Mouse (Mus musculus): ENCODE data around the gene Snx33.
"Not testable (repeated sequence)": the region's sequence is repeated elsewhere in the genome, so short reads cannot be mapped to it uniquely, and the experiment has no call there.

Gene Snx33

DNA sequence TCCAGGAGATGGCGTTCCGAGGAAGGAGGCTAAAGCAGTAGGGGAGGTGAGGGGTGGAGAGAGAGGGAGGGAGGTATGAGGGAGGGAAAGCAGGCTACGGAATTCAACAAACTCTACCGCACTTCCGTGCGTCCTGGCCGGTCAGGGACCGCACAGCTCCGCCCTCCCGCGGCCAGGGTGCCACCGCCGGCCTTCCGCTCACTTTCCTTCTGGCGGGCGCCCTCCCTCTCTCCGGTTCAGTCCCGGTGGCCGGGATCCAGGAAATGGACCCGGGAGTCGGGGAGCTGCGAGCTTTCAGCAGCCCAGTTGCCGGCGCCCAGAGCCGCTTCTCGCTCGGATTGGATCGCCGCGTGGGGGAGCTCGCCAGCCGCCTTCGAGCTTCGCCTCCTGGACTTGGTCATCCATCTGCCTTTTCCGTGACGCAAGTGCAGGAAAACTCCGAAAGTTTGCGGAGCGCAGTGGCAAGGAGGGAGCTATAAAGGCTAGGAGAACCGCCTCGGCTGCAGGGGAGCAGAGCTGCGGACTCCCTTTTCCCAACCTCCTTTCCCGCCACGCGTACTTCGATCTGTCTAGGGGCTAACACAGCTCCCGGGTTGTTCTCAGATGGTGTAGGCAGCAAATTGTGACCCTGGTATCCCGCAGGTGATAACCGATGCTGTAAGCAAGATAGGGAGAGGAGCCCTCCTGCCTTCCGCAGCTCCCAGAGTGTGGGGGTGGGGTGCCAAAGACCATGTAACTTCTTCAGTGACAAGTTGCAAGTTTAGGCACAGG, at the start of gene Snx33:
Gene Snx33, minus strand, starts transcription at position 331 of the 771 bp plus-strand sequence.
- peak; percentile 93 to 96 for DNase-seq (ENCODE audit: low spot score in 2 of 2)

DNA sequence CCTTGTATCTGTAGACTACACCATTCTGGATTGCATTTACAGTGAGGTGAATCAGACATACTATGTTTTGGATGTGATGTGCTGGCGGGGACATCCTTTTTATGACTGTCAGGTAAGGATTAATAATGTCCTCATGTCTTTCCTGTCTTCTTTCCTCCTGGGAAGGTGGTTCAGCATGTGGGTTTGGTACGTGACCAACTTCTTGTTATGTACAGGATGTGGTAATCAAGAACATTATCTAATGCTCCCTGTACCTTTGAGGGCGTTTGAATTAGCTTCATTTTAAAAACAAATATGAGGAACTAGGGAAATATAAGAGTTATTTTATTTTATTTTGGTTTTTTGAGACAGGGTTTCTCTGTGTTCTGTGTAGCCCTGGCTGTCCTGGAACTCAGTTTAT, 47.0 kb upstream of the Snx33 start:
- DNase-seq (ENCODE audit: low spot score in 2 of 2): no peak

DNA sequence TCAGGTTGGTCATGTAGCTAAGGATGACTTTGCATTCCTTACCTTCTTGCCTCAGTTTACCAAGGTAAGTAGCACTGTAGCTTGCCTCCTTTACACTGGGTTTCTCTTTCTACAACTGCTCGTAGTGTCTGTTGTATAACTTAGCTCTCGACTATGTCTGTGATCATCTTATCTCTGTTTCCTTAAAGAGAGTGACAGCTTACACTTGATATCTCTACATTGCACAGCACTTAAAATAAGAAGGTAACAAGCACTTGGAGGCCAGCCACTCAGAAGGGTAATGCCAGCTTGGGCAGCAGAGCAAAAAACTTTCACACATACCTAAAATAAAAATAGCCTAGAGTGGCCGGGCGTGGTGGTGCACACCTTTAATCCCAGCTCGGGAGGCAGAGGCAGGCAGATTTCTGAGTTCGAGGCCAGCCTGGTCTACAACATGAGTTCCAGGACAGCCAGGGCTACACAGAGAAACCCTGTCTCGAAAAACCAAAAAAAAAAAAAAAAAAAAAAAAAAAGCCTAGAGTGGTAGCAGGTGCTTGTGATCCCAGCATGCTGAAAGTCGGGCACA, 45.9 kb upstream of the Snx33 start:
- DNase-seq (ENCODE audit: low spot score in 2 of 2): no peak

DNA sequence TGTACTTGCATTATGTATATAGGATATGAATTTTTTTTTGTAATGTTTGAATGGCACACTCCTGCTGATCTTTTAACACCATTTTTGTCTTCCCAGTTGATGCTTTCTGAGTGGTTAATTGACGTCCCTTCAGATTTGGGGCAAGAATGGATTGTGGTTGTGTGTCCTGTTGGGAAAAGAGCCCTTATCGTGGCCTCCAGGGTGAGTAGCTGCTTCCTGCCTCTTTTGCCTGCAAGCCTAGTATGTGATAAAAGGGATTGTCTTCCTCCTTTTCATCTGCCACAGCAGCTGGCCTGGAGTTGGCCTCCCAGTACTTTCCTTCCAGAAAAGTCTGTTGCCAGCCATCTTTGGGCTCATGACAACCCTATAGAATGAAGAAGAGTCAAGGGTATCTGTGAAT, 42.0 kb upstream of the Snx33 start:
- no peak for DNase-seq (ENCODE audit: low spot score in 2 of 2)

DNA sequence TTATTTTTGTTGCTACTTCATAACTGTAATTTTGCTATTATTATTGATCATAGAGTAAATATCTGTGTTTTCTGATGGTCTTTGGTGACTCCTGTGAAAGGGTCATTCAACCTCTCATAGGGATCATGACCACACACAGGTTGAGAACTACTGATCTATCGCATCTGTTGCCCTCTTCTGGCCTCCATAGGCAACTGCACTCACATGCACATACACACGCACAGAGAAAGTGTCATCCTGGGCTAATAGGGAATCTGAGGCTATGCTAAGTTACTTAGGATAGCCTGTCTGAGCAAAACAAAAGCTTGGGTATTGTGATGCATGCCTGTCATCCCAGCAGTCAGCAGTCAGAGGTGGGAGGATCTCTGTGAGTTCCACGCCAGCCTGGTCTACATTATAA, 33.4 kb upstream of the Snx33 start:
- no peak for DNase-seq (ENCODE audit: low spot score in 2 of 2)

DNA sequence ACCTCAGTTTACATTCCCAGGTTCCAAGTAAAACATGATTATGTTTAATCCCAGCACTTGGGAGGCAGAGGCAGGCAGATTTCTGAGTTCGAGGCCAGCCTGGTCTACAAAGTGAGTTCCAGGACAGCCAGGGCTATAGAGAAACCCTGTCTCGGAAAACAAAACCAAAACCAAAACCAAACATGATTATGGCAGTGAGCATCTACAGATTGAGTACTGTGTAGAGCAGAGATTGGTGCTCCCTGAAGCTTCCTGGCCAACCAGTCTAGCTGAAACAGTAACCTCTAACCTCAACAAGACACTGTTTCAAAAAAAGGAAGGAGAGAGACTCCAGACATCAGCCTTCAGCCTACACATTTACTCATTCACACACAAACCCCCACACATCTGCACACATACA, 30.5 kb upstream of the Snx33 start:
- no peak for DNase-seq (ENCODE audit: low spot score in 2 of 2)

DNA sequence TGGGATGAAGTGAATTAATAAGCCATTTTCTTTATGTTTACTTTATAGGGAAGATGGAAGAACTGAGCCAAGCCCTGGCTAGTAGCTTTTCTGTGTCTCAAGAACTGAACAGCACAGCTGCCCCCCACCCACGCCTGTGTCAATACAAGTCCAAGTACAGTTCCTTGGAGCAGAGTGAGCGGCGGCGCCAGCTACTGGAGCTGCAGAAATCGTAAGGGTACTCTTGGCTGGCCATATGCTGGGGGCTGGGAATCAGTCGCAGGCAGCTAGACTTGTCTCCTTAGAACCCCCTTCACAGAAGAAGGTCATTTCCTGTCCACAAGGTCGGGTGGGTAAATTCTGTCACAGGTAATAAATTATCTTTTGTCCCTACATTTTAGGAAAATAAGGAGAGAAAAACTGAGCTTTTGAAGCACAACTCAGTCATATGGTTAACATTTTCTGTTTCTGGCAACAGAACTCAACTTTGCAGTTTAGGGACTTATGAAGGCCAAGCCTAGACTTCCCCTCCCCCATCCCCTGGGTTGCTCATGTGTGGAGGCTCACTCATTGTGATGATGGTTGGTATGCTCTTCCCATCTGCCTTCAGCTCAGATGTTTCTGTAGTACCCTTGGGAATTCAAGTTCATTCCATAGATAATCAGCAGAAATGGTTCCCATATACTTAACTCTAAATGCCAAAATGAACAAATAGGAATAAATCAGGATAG, 28.9 kb upstream of the Snx33 start:
- no peak for DNase-seq (ENCODE audit: low spot score in 2 of 2)

DNA sequence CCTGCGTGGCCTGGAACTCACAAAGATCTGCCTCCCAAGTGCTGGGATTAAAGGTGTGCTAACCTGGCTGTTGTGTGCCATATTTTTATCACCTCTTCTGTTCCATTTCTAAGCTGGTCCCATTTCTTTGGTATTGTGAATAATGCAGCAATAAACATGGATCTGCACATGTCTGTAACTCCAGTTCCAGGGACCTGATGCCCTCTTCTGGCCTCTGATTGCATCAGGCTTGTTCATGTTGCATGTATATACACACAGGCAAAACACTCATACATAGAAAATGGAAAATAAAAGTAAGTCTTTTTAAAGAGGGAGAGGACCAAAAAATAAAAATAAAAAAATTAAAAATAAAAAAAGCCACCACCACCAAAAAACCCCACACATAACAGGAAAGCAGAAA, 25.4 kb upstream of the Snx33 start:
- no peak for DNase-seq (ENCODE audit: low spot score in 2 of 2)

DNA sequence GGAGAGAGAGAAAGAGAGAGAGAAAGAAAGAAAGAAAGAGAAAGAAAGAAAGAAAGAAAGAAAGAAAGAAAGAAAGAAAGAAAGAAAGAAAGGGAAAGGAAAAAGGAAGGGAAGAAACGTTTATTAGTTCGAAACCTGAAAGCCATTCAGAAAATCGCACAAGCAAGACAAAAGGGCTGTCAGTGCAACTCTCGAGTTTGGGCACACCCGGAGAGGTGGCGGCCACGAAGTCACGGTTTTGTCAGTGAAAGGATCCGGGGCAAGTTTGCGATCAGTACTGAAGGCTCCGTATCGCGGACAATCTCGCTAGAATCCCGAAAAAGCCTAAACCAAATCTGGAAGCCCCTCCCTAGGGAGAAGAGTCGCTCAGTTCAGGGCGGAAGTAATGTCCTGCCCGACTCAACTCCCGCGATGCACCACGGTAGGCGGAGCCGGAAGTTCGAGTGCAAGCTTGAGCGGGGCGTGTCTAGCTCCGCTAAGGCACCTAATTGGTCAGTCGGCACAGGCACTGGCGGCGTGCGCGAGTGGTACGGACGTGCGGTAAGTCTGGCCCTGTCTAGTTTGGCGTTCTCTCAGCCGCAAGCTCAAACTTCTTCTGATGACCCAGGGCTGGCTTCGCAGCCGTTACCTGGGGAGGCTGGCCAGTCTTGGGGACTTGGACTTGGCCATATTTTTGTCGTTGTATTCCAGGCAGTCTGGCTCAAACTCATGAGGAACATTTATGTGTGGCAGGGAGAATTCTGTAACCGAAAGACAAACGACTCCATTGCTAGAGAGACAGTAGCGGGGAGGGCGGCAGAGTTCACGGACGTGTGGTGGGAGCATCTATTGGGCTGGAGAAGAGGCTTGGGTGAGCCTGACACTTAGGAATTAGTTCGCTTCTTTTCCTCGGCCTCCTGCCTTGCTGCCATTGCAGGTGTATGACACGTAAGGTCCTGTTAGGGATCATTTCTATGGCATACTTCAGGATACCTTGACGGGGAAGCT, 22.5 kb upstream of the Snx33 start, which contains the start of gene Snupn:
Gene Snupn, plus strand, starts transcription at position 465 of the 987 bp plus-strand sequence.
- DNase-seq (ENCODE audit: low spot score in 2 of 2): peak; percentile 97 to 98

DNA sequence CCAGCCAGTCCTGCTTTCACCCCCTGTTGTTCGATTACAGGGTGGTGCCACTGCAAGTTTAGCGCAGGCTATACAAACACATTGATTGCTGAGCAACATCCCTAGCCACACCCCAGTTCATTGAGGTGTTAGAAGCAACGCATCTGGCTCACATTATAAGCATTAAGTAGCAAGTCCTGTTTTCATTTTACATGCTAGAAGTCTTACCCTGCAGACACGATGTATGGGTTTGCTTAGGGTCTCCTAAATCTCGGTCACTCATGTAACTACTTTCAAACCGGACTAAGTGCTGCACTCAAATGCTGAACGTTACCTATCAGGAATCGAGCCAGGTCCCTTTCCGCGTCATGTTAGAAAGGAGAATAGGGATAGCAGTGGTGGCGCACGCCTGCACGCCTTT, 21.6 kb upstream of the Snx33 start:
- no peak for DNase-seq (ENCODE audit: low spot score in 2 of 2)

DNA sequence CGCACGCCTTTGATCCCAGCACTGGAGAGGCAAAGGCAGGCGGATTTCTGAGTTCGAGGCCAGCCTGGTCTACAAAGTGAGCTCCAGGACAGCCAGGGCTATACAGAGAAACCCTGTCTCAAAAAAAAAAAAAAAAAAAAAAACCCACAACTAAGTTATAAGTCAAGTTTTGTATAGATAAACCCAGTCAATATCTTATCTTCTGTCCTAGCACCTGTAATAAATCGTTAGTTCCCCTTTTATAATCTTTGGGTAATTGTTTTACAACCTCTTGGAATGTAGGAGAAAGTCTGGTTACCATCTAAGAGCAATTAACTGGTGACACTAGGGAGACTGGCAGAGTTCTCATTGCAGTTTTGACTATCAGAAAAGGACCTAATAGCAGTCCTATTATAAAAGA, 20.5 kb upstream of the Snx33 start:
- not testable (repeated sequence) for DNase-seq (ENCODE audit: low spot score in 2 of 2)

DNA sequence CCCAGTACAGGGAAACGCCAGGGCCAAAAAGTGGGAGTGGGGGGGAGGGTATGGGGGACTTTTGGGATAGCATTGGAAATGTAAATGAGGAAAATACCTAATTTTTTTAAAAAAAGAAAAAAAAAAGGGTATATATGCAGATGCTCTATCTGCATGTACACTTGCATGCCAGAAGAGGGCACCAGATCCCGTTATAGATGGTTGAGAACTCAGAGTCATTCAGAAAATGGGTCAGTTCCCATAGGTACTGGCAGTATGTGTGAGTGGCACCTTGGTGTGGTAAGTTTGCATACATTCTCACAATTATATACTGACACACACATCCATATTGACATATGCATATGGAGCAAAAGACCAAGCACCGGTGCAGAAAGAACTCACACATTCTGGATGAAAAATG, 19.3 kb upstream of the Snx33 start:
- peak in 1 of 2 experiments; percentile 37 for DNase-seq (ENCODE audit: low spot score in 2 of 2)

DNA sequence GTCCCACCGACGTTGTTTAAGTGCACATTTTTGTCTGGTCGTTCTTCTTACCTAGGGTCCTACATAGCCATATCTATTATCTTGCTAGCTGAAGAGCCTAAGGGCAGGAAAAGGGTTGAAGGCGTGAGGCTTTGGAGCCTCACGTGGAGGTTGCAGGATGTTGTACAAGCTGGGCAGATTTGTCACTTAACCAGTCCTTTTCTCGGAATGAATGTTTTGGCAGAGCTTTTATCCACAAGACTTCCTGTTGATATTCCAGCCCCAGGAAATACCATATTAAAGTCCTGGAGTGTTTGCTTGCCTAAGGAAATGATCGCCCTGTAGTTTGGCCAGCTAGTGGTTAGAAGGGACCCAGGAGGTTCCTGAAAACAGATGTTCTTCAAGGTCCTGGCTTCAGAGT, 10.2 kb upstream of the Snx33 start:
- peak; percentile 68 to 84 for DNase-seq (ENCODE audit: low spot score in 2 of 2)

DNA sequence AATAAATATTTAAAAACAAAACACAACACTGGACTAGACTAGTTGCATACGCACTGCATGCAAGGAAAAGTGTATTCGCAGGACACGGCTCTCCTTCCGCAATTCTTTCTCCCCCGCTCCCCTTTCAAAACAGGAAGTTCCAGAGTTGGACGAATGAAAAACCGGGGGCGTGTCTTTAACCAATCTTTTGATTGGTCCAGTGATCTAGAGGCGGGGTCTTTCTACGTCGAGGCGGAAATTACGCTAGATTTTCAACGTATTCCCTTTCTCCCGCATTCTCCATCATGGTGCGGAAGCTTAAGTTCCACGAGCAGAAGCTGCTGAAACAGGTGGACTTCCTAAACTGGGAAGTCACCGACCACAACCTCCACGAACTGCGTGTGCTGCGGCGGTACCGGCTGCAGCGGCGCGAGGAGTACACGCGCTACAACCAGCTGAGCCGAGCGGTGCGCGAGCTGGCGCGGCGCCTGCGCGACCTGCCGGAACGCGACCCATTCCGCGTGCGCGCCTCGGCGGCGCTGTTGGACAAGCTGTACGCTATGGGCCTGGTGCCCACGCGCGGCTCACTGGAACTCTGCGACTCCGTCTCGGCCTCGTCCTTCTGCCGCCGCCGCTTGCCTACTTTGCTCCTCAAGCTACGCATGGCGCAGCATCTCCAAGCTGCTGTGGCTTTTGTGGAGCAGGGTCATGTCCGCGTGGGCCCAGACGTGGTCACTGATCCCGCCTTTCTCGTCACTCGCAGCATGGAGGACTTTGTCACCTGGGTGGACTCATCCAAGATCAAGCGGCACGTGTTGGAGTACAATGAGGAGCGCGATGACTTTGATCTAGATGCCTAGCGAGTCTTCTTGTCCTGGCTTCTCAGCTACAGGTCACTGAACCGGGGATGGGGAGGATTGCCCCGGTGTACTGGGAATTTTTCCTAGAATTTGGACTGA, 9.3 kb upstream of the Snx33 start, which contains the start of gene Imp3:
Gene Imp3, plus strand, starts transcription at position 253 of the 938 bp plus-strand sequence.
- DNase-seq (ENCODE audit: low spot score in 2 of 2): peak; percentile 95 to 96

DNA sequence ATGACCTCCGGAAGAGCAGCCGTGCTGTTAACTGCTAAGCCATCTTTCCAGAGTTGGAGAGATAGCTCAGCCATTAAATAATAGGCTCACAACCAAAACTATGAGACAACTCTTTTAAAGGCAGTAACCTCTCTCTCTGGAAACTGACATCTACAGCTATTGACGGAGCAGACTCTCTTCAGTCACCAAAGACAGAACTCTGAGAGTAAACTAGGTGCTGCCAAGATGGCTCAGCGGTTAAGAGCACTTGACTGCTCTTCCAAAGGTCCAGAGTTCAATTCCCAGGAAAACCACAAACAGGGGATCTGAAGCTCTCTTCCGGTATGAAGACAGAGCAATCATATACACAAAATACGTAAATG, 8.7 kb upstream of the Snx33 start:
- DNase-seq (ENCODE audit: low spot score in 2 of 2): no peak

DNA sequence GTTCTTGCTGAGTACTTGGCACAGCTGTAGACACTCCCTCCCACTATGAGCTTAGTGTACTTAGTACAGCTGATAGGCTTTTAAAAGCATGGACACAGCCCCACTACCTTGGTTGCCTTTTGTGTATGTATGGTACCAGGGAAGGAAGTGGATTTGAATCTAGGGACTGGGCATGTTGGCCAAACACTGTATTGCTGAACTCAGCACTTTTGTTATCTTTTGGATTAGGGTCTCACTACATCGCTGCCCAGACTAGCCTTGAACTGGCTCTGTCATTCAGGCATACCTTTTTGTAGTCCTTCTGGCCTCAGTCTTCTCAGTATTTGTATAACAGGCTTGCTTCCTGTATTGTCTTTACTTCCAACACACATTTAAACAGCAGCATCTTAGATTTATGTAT, 2.4 kb upstream of the Snx33 start:
- no peak for DNase-seq (ENCODE audit: low spot score in 2 of 2)

DNA sequence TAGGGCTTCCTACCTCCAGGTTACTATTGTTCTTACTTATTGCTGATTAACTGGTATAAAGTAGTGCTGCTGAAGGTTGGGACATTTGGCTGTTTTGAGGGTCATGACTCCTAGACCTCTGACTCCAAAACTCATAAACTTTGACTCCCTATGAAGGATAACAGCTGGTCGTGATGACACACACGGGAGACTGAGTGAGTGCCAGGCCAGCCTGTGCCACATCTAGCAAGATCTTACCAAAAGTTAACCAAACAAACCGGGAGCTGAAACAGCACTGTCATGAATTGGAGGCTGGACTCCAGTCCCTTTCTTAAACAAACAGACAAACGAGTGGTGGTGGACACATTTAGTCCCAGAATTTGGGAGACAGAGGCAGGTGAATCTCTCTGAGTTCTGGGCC, 1.3 kb upstream of the Snx33 start:
- DNase-seq (ENCODE audit: low spot score in 2 of 2): no peak

DNA sequence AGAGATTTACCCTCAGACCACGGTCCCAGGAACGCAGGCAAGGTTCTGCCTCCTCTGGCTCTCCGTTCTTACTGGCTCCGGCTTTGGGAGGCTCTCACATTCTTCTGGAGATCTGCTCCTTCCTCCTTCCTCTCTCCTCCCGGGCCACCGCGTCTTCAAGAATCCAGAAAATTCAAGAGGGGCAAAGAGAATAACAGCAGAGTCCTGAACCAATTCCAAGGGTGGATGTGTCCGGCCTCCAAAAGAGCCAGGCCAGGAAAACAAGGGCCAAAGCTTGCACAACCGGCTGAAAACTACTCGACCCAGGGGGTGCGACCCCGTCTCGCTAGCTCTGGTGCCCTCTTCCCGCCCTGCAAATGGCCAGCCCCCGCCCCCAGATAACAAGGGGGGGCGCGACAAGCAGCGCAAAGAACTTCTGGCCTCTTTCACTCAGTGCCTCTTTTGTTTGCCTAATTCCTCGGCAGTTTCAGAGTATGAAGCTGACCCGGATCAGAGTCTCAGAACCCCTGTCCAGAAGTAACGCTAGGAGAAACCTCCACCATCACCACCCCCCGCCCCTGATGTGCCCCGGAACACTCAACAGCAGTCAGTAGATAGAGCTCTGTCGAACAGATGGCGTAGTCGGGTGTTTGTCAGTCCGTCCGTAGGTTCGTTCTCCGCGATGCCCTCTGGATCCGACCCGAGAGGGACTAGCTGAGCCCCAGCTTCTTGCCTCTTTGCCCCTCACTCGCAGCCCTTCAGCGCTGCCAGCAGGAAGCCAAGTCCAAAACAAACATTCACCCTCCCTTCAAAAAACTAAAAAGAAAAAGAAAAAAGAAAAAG, 769 bp downstream of the Snx33 start:
- DNase-seq (ENCODE audit: low spot score in 2 of 2): peak; percentile 79 to 80

DNA sequence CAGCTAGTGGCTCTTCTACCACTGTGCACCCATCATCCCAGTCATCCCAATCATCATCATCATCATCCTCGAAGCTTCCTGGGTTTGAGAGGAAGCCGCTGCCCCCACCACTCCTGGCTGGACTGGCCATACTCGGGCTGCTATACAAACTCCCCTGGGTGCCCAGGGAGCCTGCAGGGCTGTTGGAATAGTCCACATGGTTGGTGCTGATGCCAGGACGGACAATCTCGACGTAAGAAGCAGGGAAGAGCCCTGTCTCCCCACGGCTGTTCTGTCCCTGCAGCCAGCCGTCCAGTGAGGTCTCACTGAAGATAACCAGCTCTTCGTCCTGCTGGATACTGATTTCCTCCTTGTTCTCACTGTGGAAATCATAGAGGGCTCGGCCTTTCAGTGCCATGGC, 1.8 kb downstream of the Snx33 start:
- DNase-seq (ENCODE audit: low spot score in 2 of 2): no peak

DNA sequence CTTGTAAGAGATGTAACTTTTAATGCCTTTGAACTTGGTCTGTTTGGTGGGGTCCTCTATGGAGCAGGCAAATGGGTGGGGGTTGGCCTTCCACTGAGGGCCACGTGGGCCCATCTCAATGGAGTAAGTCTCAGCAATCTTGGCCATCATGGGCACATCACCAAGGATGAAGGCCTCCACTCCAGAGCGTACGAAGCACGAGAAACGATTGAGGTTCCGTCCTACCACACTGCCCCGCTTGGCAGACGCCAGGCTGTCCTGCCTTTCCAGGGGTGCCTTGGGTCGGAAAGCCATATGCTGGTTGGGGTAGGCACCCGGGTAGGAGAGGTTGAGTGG, 2.2 kb downstream of the Snx33 start:
- DNase-seq (ENCODE audit: low spot score in 2 of 2): no peak
